Mouse (Mus musculus) testis, adult 2 months (tissue): Measurements from ENCODE around the gene Fam214a.

Experiments used
- CTCF ChIP-seq: fragments of 200-500 bp; IDR thresholded peaks from 2 replicates; pipeline ENCODE4 v1.5.1; 2012; ENCODE audit warnings: low read depth, mild to moderate bottlenecking, inconsistent platforms, low read length, moderate library complexity; ENCODE audit not compliant: control insufficient read depth, insufficient read depth, insufficient replicate concordance
- POLR2A ChIP-seq: fragments of 200-500 bp; IDR thresholded peaks from 2 replicates; pipeline ENCODE4 v1.6.1; 2012; ENCODE audit warnings: low read depth, mild to moderate bottlenecking, inconsistent platforms, low read length, moderate library complexity; ENCODE audit not compliant: control insufficient read depth

DNA sequence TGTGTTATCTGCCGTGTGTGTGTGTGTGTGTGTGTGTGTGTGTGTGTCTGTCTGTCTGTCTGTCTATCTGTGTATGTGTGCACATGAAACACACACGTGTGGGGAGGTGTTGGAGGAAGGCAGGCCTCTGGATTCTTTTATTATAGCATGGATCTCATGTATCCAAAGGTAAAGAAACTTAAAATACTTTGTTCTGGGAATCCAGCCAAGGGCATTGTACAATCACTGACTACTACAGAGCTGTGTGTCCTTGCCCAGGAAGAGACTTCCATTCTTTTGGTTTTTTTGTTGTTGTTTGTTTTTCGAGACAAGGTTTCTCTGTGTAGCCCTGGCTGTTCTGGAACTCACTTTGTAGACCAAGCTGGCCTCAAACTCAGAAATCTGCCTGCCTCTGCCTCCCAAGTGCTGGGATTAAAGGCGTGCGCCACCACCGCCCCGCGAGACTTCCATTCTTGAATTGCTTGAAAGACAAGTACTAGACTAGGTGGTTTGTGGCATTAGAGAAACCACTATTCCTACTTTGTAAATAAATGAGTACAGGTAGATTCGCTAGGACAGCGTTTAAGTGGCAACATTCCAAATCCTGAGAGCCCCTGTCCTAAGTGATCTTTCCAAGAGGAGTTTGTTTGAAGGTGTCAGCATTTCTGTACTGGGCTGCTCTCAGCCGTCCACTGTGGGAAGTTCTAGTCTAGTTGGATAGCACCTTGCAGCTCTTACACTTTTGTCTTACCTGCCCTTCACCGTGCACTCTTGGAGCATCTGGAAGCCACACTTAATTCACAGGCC lies 18.7 kb downstream of the Fam214a start:
- TF ChIP-seq CTCF (no peak), POLR2A (no peak)
